Mouse (Mus musculus): Measurements from ENCODE around the gene Fopnl. TPM values are rescaled to one million over a fixed set of nuclear protein-coding genes. Genes with fewer than 3 reads are reported as not detected.

The Fopnl gene
- polyA plus RNA-seq, 1 experiment from 2014 or later: 135 TPM

Other genes starting within 250 kb of the Fopnl start
- gene Nde1, start 154.1 kb downstream of the Fopnl start, polyA plus RNA-seq (2014; fragmentation: Nextera tagmentation; extraction: Ambion mirVana): 90.8 and 98.4 TPM in 2 replicates
- 16.8 and 19.0 TPM in 2 replicates for gene Marf1, start 154.1 kb downstream of the Fopnl start, polyA plus RNA-seq (2014; fragmentation: Nextera tagmentation; extraction: Ambion mirVana)
- gene Myh11, start 26.0 kb downstream of the Fopnl start, polyA plus RNA-seq (2014; fragmentation: Nextera tagmentation; extraction: Ambion mirVana): 215 and 231 TPM in 2 replicates
- 11.8 and 12.5 TPM in 2 replicates for gene Abcc1, start 44.2 kb upstream of the Fopnl start, polyA plus RNA-seq (2014; fragmentation: Nextera tagmentation; extraction: Ambion mirVana)
- gene A630010A05Rik, start 244.9 kb upstream of the Fopnl start, polyA plus RNA-seq (2014; fragmentation: Nextera tagmentation; extraction: Ambion mirVana): not detected in 2 replicates